Mouse (Mus musculus) midbrain, embryonic 12.5 days (tissue): ENCODE results near the gene Dnah12. TPM values are rescaled to one million over a fixed set of nuclear protein-coding genes. Genes with fewer than 3 reads are reported as not detected.
"Not testable (repeated sequence)": the region's sequence is repeated elsewhere in the genome, so short reads cannot be mapped to it uniquely, and the experiment has no call there.

ENCODE experiments used
- ATAC-seq: fragments of 200-750 bp; cut with Nextera tagmentation; 2 replicates; pipeline ENCODE4 v1.8.0; 2017; ENCODE audit warnings: low read depth, moderate TSS enrichment, moderate library complexity; ENCODE audit not compliant: low FRiP score
- H3K27ac ChIP-seq: fragments of 300-500 bp; sonication (generic); replicated peaks from 2 replicates; pipeline ENCODE4 v1.5.1; 2016; ENCODE audit warnings: mild to moderate bottlenecking
- H3K27me3 ChIP-seq: fragments of 300-500 bp; sonication (generic); 2 replicates; pipeline ENCODE4 v1.6.1; 2016; ENCODE audit warnings: mild to moderate bottlenecking
- H3K36me3 ChIP-seq: fragments of 300-500 bp; sonication (generic); 2 replicates; pipeline ENCODE4 v1.6.1; 2016
- H3K4me1 ChIP-seq: fragments of 300-500 bp; sonication (generic); 2 replicates; pipeline ENCODE4 v1.6.1; 2016
- H3K4me2 ChIP-seq: fragments of 300-500 bp; sonication (generic); replicated peaks from 2 replicates; pipeline ENCODE4 v1.6.1; 2016; ENCODE audit warnings: mild to moderate bottlenecking, moderate library complexity
- H3K4me3 ChIP-seq: fragments of 300-500 bp; sonication (generic); 2 replicates; pipeline ENCODE4 v1.5.1; 2016; ENCODE audit warnings: mild to moderate bottlenecking
- H3K9ac ChIP-seq: fragments of 300-500 bp; sonication (generic); replicated peaks from 2 replicates; pipeline ENCODE4 v1.6.1; 2016; ENCODE audit warnings: mild to moderate bottlenecking, moderate library complexity
- H3K9me3 ChIP-seq: fragments of 300-500 bp; sonication (generic); 2 replicates; pipeline ENCODE4 v1.6.1; 2016; ENCODE audit warnings: mild to moderate bottlenecking
- WGBS: fragments of 180-500 bp; shearing (Covaris S2); methylation state at CpG from one replicate; pipeline ENCODE4 v1.1.7; 2016; 5-methylcytosine and 5-hydroxymethylcytosine counted together
- polyA plus RNA-seq: library from polyadenylated mRNA; unstranded; fragments of >200 nt; fragmentation: Nextera tagmentation; extraction: Ambion mirVana; gene quantifications from 2 replicates; pipeline ENCODE4 v1.2.1, GENCODE M21; 2016

Gene Dnah12
- polyA plus RNA-seq, 1 experiment from 2014 or later = not detected

- H3K4me2 ChIP-seq = no peak overlapping the region
- H3K9ac ChIP-seq = no peak overlapping the region
- no peak overlapping the region for H3K27ac ChIP-seq
- H3K9me3 ChIP-seq = no peaks in the 10 kb centered on the region
- no peak for ATAC-seq
- H3K36me3 ChIP-seq = no peaks in the 10 kb centered on the region
- H3K4me3 ChIP-seq = no peak overlapping the region
- 81% methylated on average over 2 of the region's 2 CpGs for WGBS
- H3K27me3 ChIP-seq = no peaks in the 10 kb centered on the region
- H3K4me1 ChIP-seq = no peaks in the 10 kb centered on the region
Measured at GRCm38 (mm10) chr14:26899490-26899889, 206.4 kb downstream of the Dnah12 start.

GRCm38 (mm10) chr14:26900893-26901292 lies 207.8 kb downstream of the Dnah12 start:
- WGBS = 90% methylated on average over 12 of the region's 12 CpGs
- H3K4me3 ChIP-seq = no peak overlapping the region
- no peak overlapping the region for H3K9ac ChIP-seq
- H3K27ac ChIP-seq = no peak overlapping the region
- no peaks in the 10 kb centered on the region for H3K36me3 ChIP-seq
- no peaks in the 10 kb centered on the region for H3K9me3 ChIP-seq
- ATAC-seq = no peak
- no peaks in the 10 kb centered on the region for H3K4me1 ChIP-seq
- H3K4me2 ChIP-seq = no peak overlapping the region
- no peaks in the 10 kb centered on the region for H3K27me3 ChIP-seq

- no peaks in the 10 kb centered on the region for H3K9me3 ChIP-seq
- no peaks in the 10 kb centered on the region for H3K36me3 ChIP-seq
- no peak overlapping the region for H3K9ac ChIP-seq
- 82% methylated on average over 4 of the region's 4 CpGs for WGBS
- H3K4me1 ChIP-seq = no peaks in the 10 kb centered on the region
- no peak for ATAC-seq
- H3K4me2 ChIP-seq = no peak overlapping the region
- H3K27ac ChIP-seq = no peak overlapping the region
- no peak overlapping the region for H3K4me3 ChIP-seq
- no peaks in the 10 kb centered on the region for H3K27me3 ChIP-seq
Measured at GRCm38 (mm10) chr14:26907401-26907800, 214.3 kb downstream of the Dnah12 start.

- not testable (repeated sequence) for H3K36me3 ChIP-seq, H3K4me2 ChIP-seq, H3K9me3 ChIP-seq, H3K4me1 ChIP-seq, H3K27me3 ChIP-seq, H3K4me3 ChIP-seq, H3K27ac ChIP-seq, ATAC-seq, H3K9ac ChIP-seq
- WGBS = 52% methylated on average over 9 of the region's 9 CpGs
Measured at GRCm38 (mm10) chr14:26910461-26910860, 217.4 kb downstream of the Dnah12 start.

GRCm38 (mm10) chr14:26911201-26911600 lies 218.1 kb downstream of the Dnah12 start:
- no peak for ATAC-seq
- Histone ChIP-seq H3K27me3 (no peaks in the 10 kb centered on the region), H3K27ac (no peak overlapping the region), H3K4me1 (no peaks in the 10 kb centered on the region; the same call in 1 of the 2 replicates), H3K9ac (no peak overlapping the region), H3K36me3 (no peaks in the 10 kb centered on the region), H3K4me2 (no peak overlapping the region), H3K9me3 (no peaks in the 10 kb centered on the region), H3K4me3 (no peak overlapping the region)
- 75% methylated on average over 6 of the region's 6 CpGs for WGBS

- Histone ChIP-seq H3K36me3 (no peaks in the 10 kb centered on the region), H3K4me3 (no peak overlapping the region), H3K27ac (no peak overlapping the region), H3K9ac (no peak overlapping the region), H3K9me3 (no peaks in the 10 kb centered on the region), H3K4me1 (no peaks in the 10 kb centered on the region; the same call in 1 of the 2 replicates), H3K4me2 (no peak overlapping the region), H3K27me3 (no peaks in the 10 kb centered on the region)
- WGBS = 91% methylated on average over 13 of the region's 13 CpGs
- ATAC-seq = no peak
Measured at GRCm38 (mm10) chr14:26911826-26912225, 218.8 kb downstream of the Dnah12 start.

- Histone ChIP-seq H3K9ac (no peak overlapping the region), H3K9me3 (no peaks in the 10 kb centered on the region), H3K27me3 (no peaks in the 10 kb centered on the region), H3K36me3 (no peaks in the 10 kb centered on the region), H3K4me3 (no peak overlapping the region), H3K4me2 (no peak overlapping the region), H3K27ac (no peak overlapping the region), H3K4me1 (no peaks in the 10 kb centered on the region; the same call in 1 of the 2 replicates)
- 70% methylated on average over 9 of the region's 9 CpGs for WGBS
- no peak for ATAC-seq
Measured at GRCm38 (mm10) chr14:26913681-26914268, 220.7 kb downstream of the Dnah12 start.

GRCm38 (mm10) chr14:26919310-26919709 lies 226.2 kb downstream of the Dnah12 start:
- Histone ChIP-seq H3K27ac (no peak overlapping the region), H3K9ac (no peak overlapping the region), H3K36me3 (peaks cover 22% of the 10 kb centered on the region), H3K4me2 (no peak overlapping the region), H3K27me3 (no peaks in the 10 kb centered on the region), H3K4me1 (no peaks in the 10 kb centered on the region), H3K9me3 (no peaks in the 10 kb centered on the region), H3K4me3 (no peak overlapping the region)
- WGBS = 96% methylated on average over 3 of the region's 3 CpGs
- no peak for ATAC-seq

- no peak overlapping the region for H3K27ac ChIP-seq
- peaks cover 40% of the 10 kb centered on the region for H3K36me3 ChIP-seq
- H3K9ac ChIP-seq = no peak overlapping the region
- H3K4me2 ChIP-seq = no peak overlapping the region
- no peaks in the 10 kb centered on the region for H3K4me1 ChIP-seq
- no peaks in the 10 kb centered on the region for H3K9me3 ChIP-seq
- WGBS = 92% methylated on average over 5 of the region's 5 CpGs
- H3K4me3 ChIP-seq = no peak overlapping the region
- no peaks in the 10 kb centered on the region for H3K27me3 ChIP-seq
- no peak for ATAC-seq
Measured at GRCm38 (mm10) chr14:26923702-26924421, 230.8 kb downstream of the Dnah12 start.

GRCm38 (mm10) chr14:26934891-26935290 lies 241.8 kb downstream of the Dnah12 start:
- peaks cover 24% of the 10 kb centered on the region for H3K36me3 ChIP-seq
- no peak for ATAC-seq
- H3K9ac ChIP-seq = no peak overlapping the region
- no peaks in the 10 kb centered on the region for H3K9me3 ChIP-seq
- H3K4me2 ChIP-seq = no peak overlapping the region
- H3K4me3 ChIP-seq = no peak overlapping the region
- no peak overlapping the region for H3K27ac ChIP-seq
- no peaks in the 10 kb centered on the region for H3K27me3 ChIP-seq
- 80% methylated on average over 3 of the region's 3 CpGs for WGBS
- no peaks in the 10 kb centered on the region for H3K4me1 ChIP-seq

GRCm38 (mm10) chr14:26935558-26935957 lies 242.5 kb downstream of the Dnah12 start:
- Histone ChIP-seq H3K4me1 (no peaks in the 10 kb centered on the region), H3K9ac (no peak overlapping the region), H3K27me3 (no peaks in the 10 kb centered on the region), H3K9me3 (no peaks in the 10 kb centered on the region), H3K4me3 (no peak overlapping the region), H3K4me2 (no peak overlapping the region), H3K36me3 (peaks cover 30% of the 10 kb centered on the region), H3K27ac (no peak overlapping the region)
- ATAC-seq = no peak
- 93% methylated on average over 4 of the region's 4 CpGs for WGBS
